Mouse (Mus musculus): ENCODE results near the gene Ada. TPM values are rescaled to one million over a fixed set of nuclear protein-coding genes. Genes with fewer than 3 reads are reported as not detected.

The Ada gene
- total RNA-seq, 2 experiments from 2014 or later = 0.39 to 0.68 TPM

Other genes starting within 250 kb of the Ada start
- not detected for gene Hnf4a, start 243.4 kb downstream of the Ada start, total RNA-seq (2021)
- gene Ttpal, start 147.9 kb downstream of the Ada start, total RNA-seq (2021) = 1 to 10 TPM; 7.9 to 9.7 TPM
- 100 to 1,000 TPM; 291 to 357 TPM for gene Serinc3, start 105.1 kb downstream of the Ada start, total RNA-seq (2021)
- gene Pkig, start 91.9 kb downstream of the Ada start, total RNA-seq (2021) = 100 to 1,000 TPM; 211 to 235 TPM
- 1 to 10 TPM in 1 of 2 experiments, under 1 TPM in 1; 0.98 to 1.3 TPM for gene Ccn5, start 70.6 kb upstream of the Ada start, total RNA-seq (2021)
- not detected for gene Kcnk15, start 103.4 kb upstream of the Ada start, total RNA-seq (2021)
- gene Rims4, start 168.4 kb upstream of the Ada start, total RNA-seq (2021) = under 1 TPM; 0.31 to 0.39 TPM
- 10 to 100 TPM; 74.3 to 82.2 TPM for gene Ywhab, start 244.7 kb upstream of the Ada start, total RNA-seq (2021)

All from heart, postnatal 25 days (tissue).